Mouse (Mus musculus) liver, embryonic 16.5 days (tissue): ENCODE measurements around the gene Sox11. TPM values are rescaled to one million over a fixed set of nuclear protein-coding genes. Genes with fewer than 3 reads are reported as not detected.

Experiments
- ATAC-seq: fragments of 200-750 bp; cut with Nextera tagmentation; 2 replicates; pipeline ENCODE4 v1.8.0; 2017; ENCODE audit warnings: low read depth, mild to moderate bottlenecking, moderate number of reproducible peaks, moderate library complexity
- H3K27ac ChIP-seq: fragments of 300-500 bp; sonication (generic); 2 replicates; pipeline ENCODE4 v1.5.1; 2014; ENCODE audit warnings: mild to moderate bottlenecking, low read length
- H3K27me3 ChIP-seq: fragments of 300-500 bp; sonication (generic); 2 replicates; pipeline ENCODE4 v1.6.1; 2014; ENCODE audit warnings: low read depth, low read length, mixed read lengths; ENCODE audit not compliant: control insufficient read depth, insufficient read depth
- H3K36me3 ChIP-seq: fragments of 300-500 bp; sonication (generic); 2 replicates; pipeline ENCODE4 v1.6.1; 2014; ENCODE audit warnings: mild to moderate bottlenecking; ENCODE audit not compliant: control insufficient read depth, insufficient read depth
- H3K4me1 ChIP-seq: fragments of 300-500 bp; sonication (generic); 2 replicates; pipeline ENCODE4 v1.6.1; 2014; ENCODE audit warnings: low read depth, low read length, mixed read lengths; ENCODE audit not compliant: control insufficient read depth
- H3K4me2 ChIP-seq: fragments of 300-500 bp; sonication (generic); 2 replicates; pipeline ENCODE4 v1.6.1; 2014; ENCODE audit warnings: low read depth, low read length, mixed read lengths
- H3K4me3 ChIP-seq: fragments of 300-500 bp; sonication (generic); 2 replicates; pipeline ENCODE4 v1.5.1; 2014; ENCODE audit warnings: low read depth, mild to moderate bottlenecking, low read length
- H3K9ac ChIP-seq: fragments of 300-500 bp; sonication (generic); 2 replicates; pipeline ENCODE4 v1.6.1; 2014; ENCODE audit warnings: low read depth, low read length
- H3K9me3 ChIP-seq: fragments of 300-500 bp; sonication (generic); replicated peaks from 2 replicates; pipeline ENCODE4 v1.6.1; 2016; ENCODE audit warnings: low read length; ENCODE audit not compliant: control insufficient read depth
- WGBS: fragments of 180-500 bp; shearing (Covaris S2); extraction: QIAGEN DNeasy Blood & Tissue Kit; methylation state at CpG from one replicate; pipeline ENCODE4 v1.1.7; 2014; ENCODE audit not compliant: insufficient replicate concordance; 5-methylcytosine and 5-hydroxymethylcytosine counted together
- polyA plus RNA-seq: library from polyadenylated mRNA; unstranded; fragments of >200 nt; fragmentation: Nextera tagmentation; extraction: Ambion mirVana; gene quantifications from 2 replicates; pipeline ENCODE4 v1.2.1, GENCODE M21; 2015

Sox11 gene
- 0.61 and 0.83 TPM in 2 replicates for polyA plus RNA-seq

- Histone ChIP-seq H3K27ac (no peak within 1 kb of the TSS), H3K4me2 (peak within 1 kb of the TSS; percentile 52), H3K9ac (no peak within 1 kb of the TSS), H3K4me1 (no peaks in the 10 kb centered on the region), H3K4me3 (peak within 1 kb of the TSS; percentile 44), H3K9me3 (no peaks in the 10 kb centered on the region), H3K36me3 (no peaks in the 10 kb centered on the region), H3K27me3 (peaks cover 58% of the 10 kb centered on the region)
- under 1% methylated on average over 78 of the region's 95 CpGs for WGBS
- no peak; the same call in 1 of the 2 replicates for ATAC-seq
These were observed at the start of gene Sox11 for GRCm38 (mm10) chr12:27341871-27342690. Gene Sox11, minus strand, starts transcription at chr12:27342574.

GRCm38 (mm10) chr12:27391652-27392305, 49.4 kb upstream of the Sox11 start:
- Histone ChIP-seq H3K9ac (no peak overlapping the region), H3K27ac (no peak overlapping the region)
- 39% methylated on average over 7 of the region's 7 CpGs for WGBS

GRCm38 (mm10) chr12:27390439-27390838, 48.1 kb upstream of the Sox11 start:
- no peaks in the 10 kb centered on the region for H3K4me1 ChIP-seq
- no peak overlapping the region for H3K27ac ChIP-seq
- H3K4me3 ChIP-seq = no peak overlapping the region
- H3K9me3 ChIP-seq = no peaks in the 10 kb centered on the region
- no peak overlapping the region for H3K9ac ChIP-seq
- ATAC-seq = no peak
- H3K36me3 ChIP-seq = no peaks in the 10 kb centered on the region
- no peak overlapping the region for H3K4me2 ChIP-seq
- 30% methylated on average over 3 of the region's 3 CpGs for WGBS
- H3K27me3 ChIP-seq = no peaks in the 10 kb centered on the region

More at GRCm38 (mm10) chr12:27391652-27392305, 49.4 kb upstream of the Sox11 start:
- no peak for ATAC-seq
- H3K4me3 ChIP-seq = no peak overlapping the region
- H3K27me3 ChIP-seq = no peaks in the 10 kb centered on the region
- H3K9me3 ChIP-seq = no peaks in the 10 kb centered on the region
- no peaks in the 10 kb centered on the region for H3K36me3 ChIP-seq
- no peaks in the 10 kb centered on the region for H3K4me1 ChIP-seq
- no peak overlapping the region for H3K4me2 ChIP-seq

GRCm38 (mm10) chr12:27389429-27389828, 47.1 kb upstream of the Sox11 start:
- H3K36me3 ChIP-seq = no peaks in the 10 kb centered on the region
- ATAC-seq = no peak
- H3K9ac ChIP-seq = no peak overlapping the region

GRCm38 (mm10) chr12:27372505-27372904, 30.1 kb upstream of the Sox11 start:
- H3K4me3 ChIP-seq = no peak overlapping the region
- no peaks in the 10 kb centered on the region for H3K36me3 ChIP-seq
- H3K27ac ChIP-seq = no peak overlapping the region
- WGBS = 37% methylated on average over 3 of the region's 3 CpGs
- H3K27me3 ChIP-seq = no peaks in the 10 kb centered on the region
- H3K4me1 ChIP-seq = no peaks in the 10 kb centered on the region
- no peak for ATAC-seq
- no peak overlapping the region for H3K9ac ChIP-seq
- H3K4me2 ChIP-seq = no peak overlapping the region
- H3K9me3 ChIP-seq = no peaks in the 10 kb centered on the region

More at GRCm38 (mm10) chr12:27389429-27389828, 47.1 kb upstream of the Sox11 start:
- no peaks in the 10 kb centered on the region for H3K27me3 ChIP-seq
- H3K4me3 ChIP-seq = no peak overlapping the region
- H3K4me1 ChIP-seq = no peaks in the 10 kb centered on the region
- H3K27ac ChIP-seq = no peak overlapping the region
- no peak overlapping the region for H3K4me2 ChIP-seq
- H3K9me3 ChIP-seq = no peaks in the 10 kb centered on the region

- Histone ChIP-seq H3K4me1 (no peaks in the 10 kb centered on the region), H3K4me3 (no peak overlapping the region), H3K4me2 (no peak overlapping the region), H3K27ac (no peak overlapping the region), H3K9ac (no peak overlapping the region), H3K9me3 (no peaks in the 10 kb centered on the region), H3K27me3 (no peaks in the 10 kb centered on the region), H3K36me3 (no peaks in the 10 kb centered on the region)
- no peak for ATAC-seq
- 39% methylated on average over 2 of the region's 2 CpGs for WGBS
These were observed 28.4 kb upstream of the Sox11 start for GRCm38 (mm10) chr12:27370756-27371155.

- Histone ChIP-seq H3K27ac (no peak overlapping the region), H3K9me3 (no peaks in the 10 kb centered on the region), H3K4me2 (no peak overlapping the region), H3K9ac (no peak overlapping the region), H3K27me3 (no peaks in the 10 kb centered on the region), H3K4me1 (no peaks in the 10 kb centered on the region), H3K36me3 (no peaks in the 10 kb centered on the region), H3K4me3 (no peak overlapping the region)
- ATAC-seq = no peak
- 66% methylated on average over 2 of the region's 2 CpGs for WGBS
These were observed 25.1 kb upstream of the Sox11 start for GRCm38 (mm10) chr12:27367476-27367875.

- no peaks in the 10 kb centered on the region for H3K36me3 ChIP-seq
- H3K4me2 ChIP-seq = no peak overlapping the region
- no peak overlapping the region for H3K9ac ChIP-seq
- H3K27me3 ChIP-seq = no peaks in the 10 kb centered on the region
- 77% methylated on average over 16 of the region's 16 CpGs for WGBS
- H3K27ac ChIP-seq = no peak overlapping the region
- ATAC-seq = no peak
- H3K4me1 ChIP-seq = no peaks in the 10 kb centered on the region
- no peaks in the 10 kb centered on the region for H3K9me3 ChIP-seq
- H3K4me3 ChIP-seq = no peak overlapping the region
These were observed 21.7 kb upstream of the Sox11 start for GRCm38 (mm10) chr12:27363840-27364640.
